9 mouse cellular contexts compared by ENCODE assay signal in the genomic region with DNA sequence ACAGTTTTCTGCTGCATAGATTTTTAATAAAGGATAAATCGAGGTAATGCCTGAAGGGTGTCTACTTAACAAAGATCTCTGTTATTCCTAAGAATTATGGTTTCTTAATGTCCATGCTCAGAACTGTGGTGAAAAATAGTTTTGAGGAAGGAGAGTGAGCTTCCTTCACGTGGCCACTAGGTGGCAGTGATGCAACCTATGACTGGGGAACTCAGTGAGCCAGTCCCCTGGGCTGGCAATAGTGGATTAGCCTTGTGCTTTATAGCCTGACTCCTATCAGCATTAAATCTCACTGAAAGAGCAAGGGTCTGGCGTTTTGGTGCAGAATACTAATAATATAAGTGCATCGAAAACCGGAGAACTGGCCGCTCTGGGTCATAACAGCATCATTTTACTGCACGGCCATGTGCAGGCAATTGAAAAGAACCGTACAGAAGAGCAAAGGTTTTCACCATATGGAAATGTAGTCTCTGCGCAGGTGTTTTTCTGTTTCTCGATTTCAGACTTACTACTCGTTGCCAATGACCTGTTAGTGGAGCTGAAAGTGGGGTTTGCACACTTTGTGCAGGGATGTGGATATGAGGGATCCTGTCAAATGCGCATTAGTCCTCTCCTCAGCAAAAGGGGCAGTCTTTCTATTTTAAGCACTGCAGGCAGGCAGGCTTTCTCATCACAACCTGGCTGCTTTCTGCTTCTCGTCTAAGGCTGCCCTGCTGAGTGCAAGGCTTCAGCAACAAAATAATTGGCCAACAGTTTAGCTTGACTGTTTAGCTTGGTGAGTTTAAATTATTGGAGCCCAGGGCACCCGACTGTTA. TPM values are rescaled to one million over a fixed set of nuclear protein-coding genes. Genes with fewer than 3 reads are reported as not detected.
A peak's percentile ranks its signal among the peaks of the same experiment; 100 is the strongest.
DNase-seq lines count a peak whose midpoint lies in the region; ATAC-seq and TF ChIP-seq lines count a peak whose summit lies in the region.
"Had no signal": no experiment of that assay in that cellular context is flagged by ENCODE, and none has a peak within 500 bp of the region (broad histone marks: within the 10 kb centered on the region; RNA-seq: fewer than 3 reads in every experiment).

No protein-coding gene starts in this region.

- H3K27ac ChIP-seq in forebrain, postnatal 0 days (ENCODE audit: low read depth, low read length): no peak overlapping the region; the same call in 1 of the 2 replicates
- no peak overlapping the region for H3K27ac ChIP-seq in neural tube, embryonic 12.5 days
- H3K27ac ChIP-seq: liver, embryonic 15.5 days had no signal

- ATAC-seq in CD4-positive, CD25-positive, alpha-beta regulatory T cell, adult 4 months: no peak
- peak; percentile 89 for ATAC-seq in forebrain, postnatal 0 days
- peak; percentile 66 for ATAC-seq in neural tube, embryonic 12.5 days (ENCODE audit: low FRiP score, low read depth)

- peak; percentile 86 for TF ChIP-seq CTCF in forebrain, postnatal 0 days (IDR thresholded peaks at IDR 0.05; ENCODE audit: low read depth)

- 41% methylated on average over 14 of the region's 14 CpGs for WGBS in forebrain, postnatal 0 days
- 56% methylated on average over 14 of the region's 14 CpGs for WGBS in neural tube, embryonic 12.5 days

- H3K4me1 ChIP-seq in forebrain, postnatal 0 days (ENCODE audit: insufficient read depth): no peaks in the 10 kb centered on the region
- H3K4me1 ChIP-seq in neural tube, embryonic 12.5 days: 0 out of 2 replicates have a peak, but pooled peaks cover 2% of the 10 kb centered on the region
- H3K4me1 ChIP-seq: liver, embryonic 15.5 days had no signal

- no peaks in the 10 kb centered on the region for H3K27me3 ChIP-seq in forebrain, postnatal 0 days (ENCODE audit: insufficient read depth, low read length)
- H3K27me3 ChIP-seq in neural tube, embryonic 12.5 days (replicated peaks): no peaks in the 10 kb centered on the region
- H3K27me3 ChIP-seq: liver, embryonic 15.5 days had no signal

- no peaks in the 10 kb centered on the region for H3K36me3 ChIP-seq in forebrain, postnatal 0 days (ENCODE audit: insufficient read depth)
- no peaks in the 10 kb centered on the region for H3K36me3 ChIP-seq in neural tube, embryonic 12.5 days
- H3K36me3 ChIP-seq: liver, embryonic 15.5 days had no signal

- DNase-seq in CD4-positive, CD25-positive, alpha-beta regulatory T cell, adult 2 months (ENCODE audit: low read depth, low spot score): peak; percentile 2
- DNase-seq in ovary, postnatal 14 days (ENCODE audit: low spot score): peak; percentile 2
- no peak for DNase-seq in ovary, postnatal 10 days (ENCODE audit: low spot score)
- peak; percentile 74 for DNase-seq in forebrain, postnatal 0 days
- DNase-seq in layer of hippocampus, postnatal 10 days (ENCODE audit: low spot score in 2 of 2): peak; percentile 60 to 61
- DNase-seq in urinary bladder, postnatal 36 days (ENCODE audit: low spot score in 2 of 2): no peak

- 0 out of 2 replicates have a peak overlapping the region, but pooled peaks have one; percentile 3 for H3K4me2 ChIP-seq in forebrain, postnatal 0 days (ENCODE audit: low read depth)
- H3K4me2 ChIP-seq in neural tube, embryonic 12.5 days (replicated peaks): no peak overlapping the region
- H3K4me2 ChIP-seq: liver, embryonic 15.5 days had no signal

- H3K4me3 ChIP-seq in forebrain, postnatal 0 days (ENCODE audit: low read depth, low read length): no peak overlapping the region
- H3K4me3 ChIP-seq in neural tube, embryonic 12.5 days: no peak overlapping the region
- H3K4me3 ChIP-seq: liver, embryonic 15.5 days had no signal

- H3K9me3 ChIP-seq in forebrain, postnatal 0 days (ENCODE audit: low read length): no peaks in the 10 kb centered on the region
- H3K9me3 ChIP-seq in neural tube, embryonic 12.5 days: no peaks in the 10 kb centered on the region
- H3K9me3 ChIP-seq: liver, embryonic 15.5 days had no signal

- H3K9ac ChIP-seq in forebrain, postnatal 0 days: no peak overlapping the region
- H3K9ac ChIP-seq in neural tube, embryonic 12.5 days: no peak overlapping the region
- H3K9ac ChIP-seq: liver, embryonic 15.5 days had no signal

RNA-seq across cellular contexts. Expression of gene Fshb, which starts 23.8 kb away (rescaled TPM):
- not detected for polyA plus RNA-seq in CD4-positive, CD25-positive, alpha-beta regulatory T cell, adult 4 months (2017; shearing (Covaris generic))
- total RNA-seq in forebrain, postnatal 0 days (2014; rRNA removed): not detected in 2 replicates
- polyA plus RNA-seq in forebrain, postnatal 0 days (2015; fragmentation: Nextera tagmentation; extraction: Ambion mirVana): not detected in 2 replicates
- not detected for total RNA-seq in layer of hippocampus, postnatal 10 days (2021)
- polyA plus RNA-seq in neural tube, embryonic 12.5 days (2016; fragmentation: Nextera tagmentation; extraction: Ambion mirVana): not detected in 2 replicates
- polyA plus RNA-seq: liver, embryonic 15.5 days had no signal

Comparison
In these comparisons a context has a peak if more than half of its experiments do, and no peak if none do; other contexts are left out.
1. DNase-seq: peak in CD4-positive, CD25-positive, alpha-beta regulatory T cell, adult 2 months (single experiment), ovary, postnatal 14 days (single experiment), forebrain, postnatal 0 days (single experiment) and layer of hippocampus, postnatal 10 days (2 of 2); none in ovary, postnatal 10 days (single experiment) and urinary bladder, postnatal 36 days (0 of 2).